Mouse (Mus musculus) layer of hippocampus, adult 8-10 months (tissue): ENCODE measurements around the gene Gnb2. TPM values are rescaled to one million over a fixed set of nuclear protein-coding genes. Genes with fewer than 3 reads are reported as not detected.

Source experiments
- DNase-seq, 2 experiments: peaks; one replicate each; pipeline ENCODE4 v3.0.0; 2022; ENCODE audit warnings: low spot score in 2 of 2
- total RNA-seq, 4 experiments: library from RNA; stranded (reverse); gene quantifications; 2 replicates each; pipeline ENCODE4 v1.2.4; 2022

Gene Gnb2
- total RNA-seq, 4 experiments from 2014 or later = 572 to 587 (median 576) TPM

DNA sequence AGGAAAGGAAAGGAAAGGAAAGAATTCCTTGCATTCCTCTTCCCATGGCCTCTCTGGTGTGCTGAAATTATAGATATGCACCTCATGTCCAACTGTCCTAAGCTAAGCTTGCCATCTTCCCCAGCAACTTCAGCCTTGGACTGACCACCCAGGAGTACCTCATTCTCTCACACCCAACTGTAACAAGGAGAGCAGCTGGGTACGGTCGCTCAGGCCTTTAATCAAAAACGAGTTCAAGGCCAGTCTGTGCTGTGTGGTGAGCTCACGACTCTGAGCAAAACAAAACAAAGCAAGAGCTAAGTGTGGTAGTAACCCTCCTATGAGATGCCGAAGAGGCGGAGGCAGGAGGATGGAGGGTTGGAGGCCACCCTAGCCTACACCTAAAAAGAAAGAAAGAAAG is 7.7 kb upstream of the Gnb2 start:
- no peak for DNase-seq

DNA sequence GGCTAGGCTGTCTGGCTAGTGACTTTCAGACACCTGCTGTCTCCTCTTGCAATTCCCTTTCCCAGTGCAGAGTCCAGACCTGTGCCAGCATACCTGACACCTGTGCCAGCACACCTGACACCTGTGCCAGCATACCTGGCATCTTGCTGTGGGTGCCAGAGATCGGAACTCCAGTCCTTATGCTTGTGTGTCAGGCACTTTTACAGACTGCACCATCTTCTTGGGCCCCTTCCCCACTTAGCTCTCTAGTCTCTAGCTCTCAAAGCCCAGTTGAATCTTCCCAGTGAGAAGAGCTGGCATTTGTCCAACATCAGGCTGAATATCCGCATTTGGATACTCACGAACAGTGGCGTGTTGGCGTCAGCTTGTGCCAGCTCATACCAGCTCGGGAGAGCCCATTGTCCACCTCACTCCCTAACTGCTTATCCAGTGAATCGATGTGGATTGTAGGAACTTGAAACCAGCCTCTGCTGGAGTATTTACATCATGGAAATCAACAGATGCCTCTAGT is 6.0 kb upstream of the Gnb2 start:
- no peak for DNase-seq

DNA sequence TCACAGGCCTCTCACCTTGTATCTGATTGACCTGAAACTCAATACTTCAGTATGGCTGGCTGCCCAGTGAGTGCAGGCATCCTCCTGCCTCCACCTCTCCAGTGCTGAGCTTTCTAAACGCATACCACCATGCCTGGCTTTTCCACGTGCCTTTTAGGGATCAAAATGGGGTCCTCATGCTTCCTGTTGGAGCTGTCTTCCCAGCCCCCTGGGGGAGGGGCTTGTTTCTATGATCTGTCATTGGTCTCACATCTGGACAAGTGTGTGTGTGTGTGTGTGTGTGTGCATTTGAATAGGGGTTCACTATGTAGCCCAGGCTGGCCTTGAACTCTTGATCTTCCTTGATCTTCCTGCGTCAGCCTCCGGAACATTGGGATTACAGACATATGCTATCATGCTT is 4.2 kb upstream of the Gnb2 start:
- DNase-seq = no peak

DNA sequence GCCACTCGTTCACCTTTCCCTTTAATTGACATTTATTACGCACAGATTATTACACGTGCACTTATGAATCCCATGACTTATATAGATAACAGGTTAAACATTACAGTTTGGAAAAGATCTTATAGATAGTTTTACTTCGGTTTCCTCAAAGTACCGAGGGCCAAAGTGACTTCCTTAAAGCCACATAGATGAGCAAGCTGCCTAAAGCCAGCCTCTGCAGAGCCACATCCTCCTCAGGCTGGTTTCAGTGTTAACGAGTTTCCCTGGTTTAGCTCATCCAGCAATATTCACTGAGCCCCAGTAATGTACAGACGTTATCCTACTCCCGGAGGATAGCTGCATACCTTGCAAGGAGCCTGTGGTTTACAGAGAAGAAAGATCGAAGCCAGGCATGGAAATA is 2.0 kb upstream of the Gnb2 start:
- DNase-seq = no peak

DNA sequence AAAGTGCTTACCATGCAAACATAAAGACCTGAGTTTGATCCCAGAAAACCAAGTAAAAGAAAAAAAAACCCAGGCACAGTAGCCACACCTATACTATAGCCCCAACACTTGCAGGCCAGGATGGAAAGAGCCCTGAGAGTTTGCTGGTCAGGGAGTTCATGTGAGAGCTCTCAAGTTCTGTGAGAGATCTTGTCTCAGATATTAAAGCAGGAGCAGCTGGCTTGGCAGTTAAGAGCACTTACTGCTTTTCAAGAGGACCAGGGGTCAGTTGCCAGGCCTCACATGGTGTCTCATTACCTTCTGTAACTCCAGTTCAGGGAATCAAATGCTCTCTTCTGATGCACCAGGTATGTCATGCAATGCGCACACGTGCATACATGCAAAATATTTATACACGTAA is 1.5 kb upstream of the Gnb2 start:
- peak in 1 of 2 experiments; percentile 6 for DNase-seq

DNA sequence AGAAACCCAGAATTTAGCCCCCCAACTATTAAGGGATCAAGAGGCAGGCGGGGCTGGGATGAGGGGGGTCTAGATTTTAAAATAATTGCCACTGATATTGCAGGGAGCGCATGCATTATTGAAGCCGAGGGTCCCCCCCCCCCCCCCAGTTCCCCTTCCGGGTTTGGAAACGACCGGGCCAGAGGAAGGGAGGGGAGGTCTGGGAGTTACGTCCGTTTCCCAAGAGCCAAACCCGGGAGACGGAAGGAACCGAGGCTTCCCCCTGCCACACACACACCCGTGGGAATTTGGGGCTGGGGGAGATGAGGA is 548 bp downstream of the Gnb2 start:
- no peak for DNase-seq

DNA sequence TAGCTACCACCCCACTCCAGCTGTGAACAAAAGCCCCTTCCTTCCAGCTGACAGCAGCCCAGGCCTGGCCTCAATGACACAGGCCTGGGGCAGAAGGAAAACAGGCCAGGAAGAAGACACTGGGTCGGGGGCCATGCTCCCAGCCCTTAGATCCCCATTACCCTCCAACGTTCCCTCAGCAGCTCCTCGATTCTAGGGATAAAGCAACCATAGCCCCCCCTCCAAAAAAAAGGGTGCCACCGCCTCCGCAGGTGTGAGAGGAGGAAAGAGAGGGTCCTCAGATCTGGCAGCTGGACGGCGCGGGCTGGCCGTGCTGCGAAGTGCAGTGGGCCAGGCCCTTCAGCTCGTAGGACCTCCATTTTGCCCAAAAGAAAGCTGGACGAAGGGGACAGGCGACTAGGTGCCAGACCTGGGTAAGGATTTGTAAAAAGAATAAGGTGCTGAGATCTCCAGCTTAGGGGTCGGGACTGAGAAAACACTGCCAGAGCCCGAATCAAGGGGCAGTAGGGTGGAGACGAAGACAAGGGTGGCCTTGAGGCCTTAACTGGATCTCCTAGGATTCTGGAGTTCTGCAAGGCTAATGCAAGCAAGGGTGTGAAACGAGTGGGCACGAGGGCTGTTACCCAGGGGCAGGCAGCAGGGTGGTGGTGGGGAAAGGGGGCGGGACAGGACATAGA is 1.0 kb downstream of the Gnb2 start:
- DNase-seq = no peak

DNA sequence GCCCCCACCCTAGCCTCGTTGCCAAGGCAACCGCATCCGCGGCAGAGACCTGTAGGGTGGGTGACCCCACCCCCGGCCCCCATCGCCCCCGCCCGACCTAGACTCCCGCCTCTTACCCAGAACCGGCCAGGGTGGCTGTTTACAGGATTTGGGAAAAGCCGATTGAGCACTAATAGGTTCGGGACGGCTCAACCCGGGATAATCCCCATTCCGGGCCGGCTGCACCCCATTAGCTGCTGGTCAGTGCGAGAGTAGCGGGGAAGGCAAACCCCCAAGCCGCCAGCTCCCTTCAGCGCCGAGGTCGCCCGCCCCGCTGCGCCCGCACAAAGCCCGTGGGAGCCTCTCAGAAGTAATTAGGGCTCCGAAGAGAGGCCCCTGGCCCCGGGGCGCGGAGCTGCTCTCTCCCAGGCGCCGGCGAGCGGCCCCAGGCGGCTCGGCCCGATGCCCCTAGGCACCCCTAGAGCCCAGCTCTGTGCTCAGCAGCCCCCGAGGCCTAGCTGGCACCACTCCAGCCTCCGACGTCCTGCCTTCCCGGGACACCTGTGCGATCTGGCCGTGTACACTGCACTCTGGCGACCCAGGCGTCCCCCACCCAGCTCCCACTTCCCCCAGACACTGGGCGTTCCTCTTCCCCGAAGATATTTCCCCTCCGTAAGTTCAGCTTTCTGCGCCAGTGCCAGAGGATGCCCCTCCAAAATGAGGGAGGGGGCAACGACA is 1.7 kb downstream of the Gnb2 start:
- DNase-seq = no peak

DNA sequence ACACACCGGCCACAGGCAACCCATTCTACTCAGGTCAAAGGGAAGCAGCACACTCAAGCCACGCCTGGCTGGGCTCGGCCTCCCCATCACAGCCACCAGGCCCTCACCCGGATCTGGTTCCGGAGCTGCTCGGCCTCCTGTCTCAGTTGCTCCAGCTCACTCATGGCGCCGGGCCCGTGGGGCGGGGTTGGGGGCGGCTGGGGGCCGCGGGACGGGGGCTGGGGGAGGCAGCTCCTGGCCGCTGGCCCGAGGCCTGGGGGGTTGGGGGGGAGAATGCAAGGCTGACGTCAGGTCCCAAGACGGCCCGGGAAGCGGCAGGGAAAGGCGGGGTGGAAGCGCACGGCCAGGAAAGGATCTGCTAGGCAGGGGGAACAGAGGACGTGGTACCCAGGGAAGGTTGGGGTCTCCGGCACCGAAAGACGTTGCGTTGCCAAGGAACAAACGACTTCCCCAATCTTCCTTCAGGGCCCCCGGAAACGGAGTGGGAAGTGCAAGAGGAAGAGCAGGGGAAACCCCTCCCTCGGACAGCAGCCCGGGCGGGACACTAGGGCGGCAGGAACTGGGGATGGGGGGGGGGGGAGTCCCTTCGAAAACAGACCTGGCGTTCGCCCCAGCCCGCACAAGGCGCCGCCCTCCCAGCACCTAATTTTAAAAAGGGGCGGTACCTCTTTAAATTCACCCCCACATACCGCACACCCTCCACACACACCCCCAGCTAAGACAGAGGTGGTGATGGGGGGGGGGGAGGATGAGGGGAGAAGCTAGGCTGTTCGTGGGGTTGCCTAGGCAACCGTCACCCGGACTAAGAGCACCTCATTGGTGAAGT is 2.5 kb downstream of the Gnb2 start:
- DNase-seq = peak; percentile 77 to 88

DNA sequence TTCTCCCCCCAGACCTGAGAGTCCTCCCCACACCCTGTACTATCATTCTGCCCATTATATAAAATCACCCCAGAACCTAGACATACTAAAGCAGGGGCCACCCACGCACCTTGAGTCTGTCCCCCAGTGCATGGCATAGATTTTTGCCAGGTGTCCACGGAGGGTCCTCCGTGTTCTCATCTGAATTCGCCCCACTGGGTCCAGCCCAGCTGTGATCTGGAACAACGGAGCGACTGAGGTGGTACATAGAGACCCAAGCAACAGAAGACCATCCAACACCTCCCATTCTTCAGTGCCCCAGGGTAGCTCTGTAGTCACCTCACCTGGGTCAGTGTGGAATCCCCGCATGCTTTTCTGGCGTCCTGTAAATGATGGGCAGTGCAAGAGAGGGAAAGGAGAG is 3.2 kb downstream of the Gnb2 start:
- no peak for DNase-seq

DNA sequence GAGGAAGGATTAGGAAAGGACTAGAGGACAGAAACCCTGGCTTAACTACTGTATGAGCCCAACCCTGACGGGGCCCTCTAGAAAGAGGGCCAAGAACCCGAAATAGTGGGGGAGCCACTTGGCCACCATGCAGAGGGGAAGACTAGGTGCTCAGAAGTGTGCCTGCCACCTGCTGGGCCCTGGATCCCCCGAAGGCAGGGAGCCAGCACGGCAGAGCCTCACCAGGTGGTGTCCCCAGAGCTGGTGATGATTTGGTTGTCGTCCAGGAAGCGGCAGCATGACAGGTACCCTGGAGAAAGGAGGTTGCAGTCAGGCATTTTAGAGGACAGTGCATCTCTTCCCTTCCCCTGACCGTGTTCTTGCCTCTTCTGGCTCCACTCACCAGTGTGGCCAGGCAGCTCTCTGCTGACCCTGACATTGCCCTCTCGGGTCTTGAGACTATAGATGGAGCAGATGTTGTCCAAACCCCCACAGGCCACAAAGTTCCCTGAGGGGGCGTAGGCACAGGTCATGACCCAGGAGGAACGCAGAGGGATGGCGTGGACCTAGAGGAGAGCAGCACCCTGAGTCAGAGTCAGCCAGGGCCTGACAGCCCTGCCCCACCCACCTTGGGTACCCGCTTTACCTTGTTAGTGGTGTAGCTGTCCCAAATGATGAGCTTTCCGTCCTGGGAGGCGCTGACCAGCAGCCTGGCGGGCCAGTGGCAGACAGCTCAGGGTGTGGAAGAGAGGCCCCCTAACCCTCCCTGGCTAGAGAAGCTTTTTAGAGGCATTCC is 3.9 kb downstream of the Gnb2 start:
- DNase-seq = no peak

DNA sequence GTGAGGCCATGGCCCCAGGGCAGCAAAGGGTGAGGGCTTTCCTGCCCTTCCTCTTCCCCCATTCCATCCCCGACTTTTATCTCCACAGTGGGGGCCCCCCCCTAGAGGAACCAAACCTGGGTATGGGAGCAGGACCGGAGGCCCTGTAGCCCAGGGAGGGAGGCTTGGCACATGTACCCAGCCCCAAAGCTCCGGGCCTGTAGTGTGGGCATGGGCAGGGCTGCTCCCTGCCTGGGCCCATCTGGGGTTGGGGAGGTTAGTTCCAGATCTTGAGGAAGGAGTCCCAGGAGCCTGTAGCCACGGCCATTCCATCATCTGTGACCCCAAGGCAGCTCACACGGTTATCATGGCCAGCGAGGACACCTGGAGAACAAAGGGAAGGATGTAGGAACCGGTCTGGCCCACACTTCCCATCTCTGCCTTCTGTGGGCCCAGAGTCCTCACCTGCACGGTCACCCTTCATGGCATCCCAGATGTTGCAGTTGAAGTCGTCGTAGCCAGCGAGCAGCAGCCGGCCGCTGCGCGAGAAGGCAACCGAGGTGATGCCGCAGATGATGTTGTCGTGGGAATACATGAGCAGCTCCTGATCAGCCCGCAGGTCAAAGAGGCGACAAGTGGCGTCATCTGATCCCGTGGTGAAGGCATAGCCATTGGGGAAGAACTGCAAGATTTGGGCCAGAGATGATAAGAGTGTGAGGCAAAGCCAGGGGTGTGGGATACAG is 4.9 kb downstream of the Gnb2 start:
- no peak for DNase-seq

DNA sequence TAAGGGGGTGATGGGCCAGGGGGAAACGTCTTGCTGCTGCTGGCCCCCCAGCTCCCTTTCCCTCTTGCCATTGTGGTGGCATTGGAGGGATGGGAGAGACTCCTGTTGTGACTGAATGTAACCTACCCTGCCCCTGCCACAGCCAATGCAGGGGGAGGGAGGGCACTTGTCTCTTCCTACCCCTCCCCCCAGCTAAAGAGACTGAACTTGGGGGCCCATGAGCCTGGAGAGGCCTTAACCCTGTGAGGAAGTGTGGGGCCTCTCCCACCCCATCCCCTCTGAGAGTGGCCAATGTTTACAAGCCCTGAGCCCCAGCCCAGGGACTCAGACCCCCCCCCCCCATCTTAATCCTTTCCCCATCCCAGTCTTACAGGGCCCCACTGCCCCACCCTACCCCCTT is 5.9 kb downstream of the Gnb2 start:
- DNase-seq = no peak

DNA sequence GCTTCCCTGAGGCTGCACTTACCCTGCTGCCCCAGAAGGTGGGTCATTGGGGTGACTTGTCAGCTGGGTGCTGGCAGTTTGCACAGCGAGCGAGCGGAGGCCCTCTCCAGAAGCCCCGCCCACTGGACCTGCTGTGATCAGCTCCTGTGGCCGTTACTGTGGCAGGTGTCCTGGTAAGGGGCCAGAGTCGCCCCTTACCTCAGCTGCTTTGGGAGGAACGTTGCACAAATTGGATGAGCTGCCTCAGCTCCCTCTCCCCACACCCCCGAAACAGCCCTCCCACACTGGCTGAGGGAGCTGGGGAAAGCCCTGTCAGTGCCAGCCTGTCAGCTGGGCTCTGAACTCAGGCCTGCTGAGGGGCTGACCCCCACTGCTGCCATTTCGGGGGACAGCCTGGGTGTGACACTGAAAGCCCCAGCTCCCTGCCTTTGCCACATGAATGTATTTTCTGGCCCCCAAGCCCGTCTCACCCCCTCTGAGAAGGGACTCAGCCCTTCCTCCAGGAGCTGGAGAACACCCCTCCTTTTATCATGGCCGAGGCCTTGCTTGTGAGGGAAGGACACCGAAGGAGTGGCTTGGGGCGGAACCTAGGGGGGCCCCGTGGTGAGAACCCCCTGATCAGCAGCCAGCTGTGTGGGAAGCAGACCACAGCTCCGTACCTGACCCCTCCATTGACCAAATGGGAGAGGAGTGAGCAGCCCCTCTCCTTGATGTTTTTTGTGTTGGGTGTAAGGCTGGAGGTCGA is 6.9 kb downstream of the Gnb2 start:
- DNase-seq = no peak

DNA sequence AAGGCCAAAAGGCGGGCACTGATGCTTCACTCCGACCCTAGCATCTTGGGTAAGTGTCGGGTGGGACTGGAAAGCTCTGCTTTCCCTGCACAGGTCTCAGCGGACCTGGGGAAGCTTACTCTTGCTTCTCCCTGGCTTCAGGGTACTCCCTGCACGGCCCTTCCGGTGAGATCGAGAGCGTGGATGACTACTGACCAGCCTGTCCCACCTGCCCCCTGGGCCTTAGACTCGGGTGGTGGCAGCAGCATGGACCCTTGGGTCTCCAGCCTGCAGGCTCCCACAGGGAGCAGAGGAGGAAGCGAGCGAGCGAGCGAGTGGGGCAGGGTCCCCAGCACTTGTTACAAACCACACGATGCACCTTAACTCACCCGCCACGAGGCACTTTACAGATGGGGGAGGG is 7.8 kb downstream of the Gnb2 start:
- DNase-seq = no peak

DNA sequence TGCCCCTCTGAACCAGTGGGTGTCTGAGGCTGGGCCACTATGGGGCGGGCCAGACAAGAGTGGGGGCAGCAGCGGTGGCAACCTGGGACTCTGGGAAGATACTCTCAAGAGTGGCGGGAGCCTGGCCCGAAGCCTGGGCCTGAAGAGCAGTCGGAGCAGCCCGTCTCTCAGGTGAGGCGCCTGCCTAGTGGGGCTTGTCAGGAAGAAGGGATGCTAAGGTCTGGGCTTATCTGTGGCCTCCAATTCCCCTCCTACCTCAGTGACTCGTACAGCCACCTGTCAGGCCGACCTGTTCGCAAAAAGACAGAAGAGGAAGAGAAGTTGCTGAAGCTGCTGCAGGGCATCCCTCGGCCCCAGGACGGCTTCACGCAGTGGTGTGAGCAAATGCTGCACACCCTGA is 8.6 kb downstream of the Gnb2 start:
- DNase-seq = no peak

DNA sequence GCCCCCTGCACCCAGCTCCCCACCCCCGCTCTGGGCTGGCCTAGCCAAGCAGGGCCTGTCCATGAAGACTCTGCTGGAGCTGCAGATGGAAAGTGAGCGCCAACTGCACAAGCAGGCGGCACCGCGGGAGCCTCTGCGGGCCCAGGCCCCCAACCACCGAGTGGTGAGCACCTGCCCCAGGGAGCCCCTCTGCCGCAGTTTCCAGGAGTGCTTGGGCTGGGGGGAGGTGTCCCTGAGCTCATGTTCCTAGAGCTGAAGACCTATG is 9.1 kb downstream of the Gnb2 start:
- no peak for DNase-seq

DNA sequence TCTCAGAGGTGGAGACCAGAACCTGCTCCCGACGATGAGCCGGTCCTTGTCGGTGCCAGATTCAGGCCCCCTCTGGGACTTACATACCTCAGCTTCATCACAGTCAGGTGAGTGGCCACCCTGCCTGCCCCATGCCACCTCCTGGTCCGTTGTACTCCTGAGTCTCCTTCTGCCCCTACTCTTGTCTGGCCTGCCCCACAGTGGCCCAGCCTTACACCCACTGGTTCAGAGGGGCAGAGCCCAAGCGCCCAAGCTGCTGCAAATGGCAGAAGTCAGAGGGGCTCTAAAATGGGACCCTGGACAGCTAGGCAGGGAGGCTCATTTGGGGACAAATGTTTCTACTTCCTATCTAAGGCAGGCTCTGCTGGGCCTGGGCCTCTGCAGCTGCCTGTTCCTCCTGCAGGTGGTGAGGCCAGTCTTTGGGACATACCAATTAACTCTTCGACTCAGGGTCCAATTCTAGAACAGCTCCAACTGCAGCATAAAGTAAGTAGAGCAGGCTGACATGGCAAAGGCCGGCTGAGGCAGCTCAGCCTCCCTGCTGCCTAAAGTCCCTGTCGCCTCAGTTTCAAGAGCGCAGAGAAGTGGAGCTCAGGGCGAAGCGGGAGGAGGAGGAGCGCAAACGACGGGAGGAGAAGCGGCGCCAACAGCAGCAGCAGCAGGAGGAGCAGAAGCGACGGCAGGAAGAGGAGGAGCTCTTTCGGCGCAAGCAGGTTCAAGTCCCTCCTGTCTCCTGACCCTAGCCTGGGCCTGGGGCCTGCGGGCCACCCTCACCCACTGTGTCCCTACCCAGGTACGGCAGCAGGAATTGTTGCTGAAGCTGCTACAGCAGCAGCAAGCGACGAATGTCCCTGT is 9.7 kb downstream of the Gnb2 start:
- no peak for DNase-seq

DNA sequence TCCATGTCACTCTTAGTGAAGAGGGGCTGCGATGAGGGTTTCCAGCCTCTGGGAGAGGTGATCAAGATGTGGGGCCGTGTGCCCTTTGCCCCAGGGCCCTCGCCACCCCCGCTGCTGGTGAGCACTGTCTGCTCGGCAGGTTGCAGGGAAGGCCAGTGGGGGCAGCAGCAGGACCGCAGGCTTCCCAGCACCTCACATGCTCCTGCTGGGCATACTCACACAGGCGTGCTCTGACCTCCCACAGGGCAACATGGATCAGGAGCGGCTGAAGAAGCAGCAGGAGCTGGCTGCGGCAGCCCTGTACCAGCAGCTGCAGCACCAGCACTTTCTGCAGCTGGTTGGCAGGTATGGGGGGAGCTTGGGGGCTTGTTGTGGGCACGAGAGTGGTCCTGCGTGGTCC is 10.6 kb downstream of the Gnb2 start:
- DNase-seq = no peak

DNA sequence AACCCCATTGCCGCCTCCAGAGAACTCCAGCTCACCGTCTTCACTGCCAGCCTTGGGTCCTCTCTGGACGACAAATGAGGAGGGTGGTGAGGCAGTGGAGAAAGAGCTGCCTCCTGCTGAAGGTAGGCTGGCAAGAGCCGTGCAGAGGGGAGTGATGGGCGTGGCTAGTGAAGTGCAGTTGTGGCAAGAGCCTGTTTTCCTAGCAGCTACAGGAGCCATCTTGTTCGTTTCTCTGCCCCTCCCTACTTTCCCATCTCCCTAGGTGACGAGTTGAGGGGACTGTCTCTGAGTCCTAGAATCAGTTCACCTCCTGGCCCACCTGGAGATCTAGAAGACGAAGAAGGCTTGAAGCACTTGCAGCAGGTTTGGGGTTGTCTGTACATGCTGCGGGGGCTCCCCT is 11.4 kb downstream of the Gnb2 start:
- no peak for DNase-seq
